ENCODE assay signal across 18 mouse cellular contexts in the genomic region with DNA sequence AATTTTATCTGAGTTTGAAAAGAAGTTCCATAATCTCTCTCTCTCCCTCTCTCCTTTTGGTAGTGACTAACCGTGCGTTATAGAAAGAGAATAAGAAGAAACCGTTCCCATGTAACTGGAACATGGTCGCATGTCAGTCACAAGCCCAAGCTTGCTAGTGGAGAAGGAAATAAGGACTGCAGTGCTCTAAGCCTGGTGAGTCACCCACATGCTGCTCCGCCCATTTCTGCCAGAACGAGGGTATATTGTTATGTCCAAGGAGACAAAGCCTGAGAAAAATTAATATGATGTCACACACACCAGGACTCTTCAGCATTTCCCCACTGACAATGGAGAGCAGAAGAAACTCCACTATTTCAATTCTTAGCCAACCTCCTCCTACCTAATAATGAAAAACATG.
DNase-seq lines count a peak whose midpoint lies in the region; ATAC-seq and TF ChIP-seq lines count a peak whose summit lies in the region.
"Had no signal": no experiment of that assay in that cellular context is flagged by ENCODE, and none has a peak within 500 bp of the region (broad histone marks: within the 10 kb centered on the region; RNA-seq: fewer than 3 reads in every experiment).

No protein-coding gene starts in this region.

- peak; percentile 16; the same call in 1 of the 2 replicates for ATAC-seq in lung, postnatal 0 days
- ATAC-seq in stomach, embryonic 15.5 days (ENCODE audit: insufficient read depth, low FRiP score, low read depth) = peak; percentile 61; the same call in 1 of the 2 replicates
- ATAC-seq in megakaryocyte progenitor cell, adult 5-6 weeks (replicated peaks; ENCODE audit: poor library complexity) = no peak
- no peak for ATAC-seq in monocyte, adult 5-6 weeks (replicated peaks; ENCODE audit: insufficient number of reproducible peaks, low FRiP score, low TSS enrichment, poor library complexity, severe bottlenecking)
- ATAC-seq: intestine, postnatal 0 days had no signal

- no peak overlapping the region for H3K4me3 ChIP-seq in lung, postnatal 0 days (ENCODE audit: low read depth, low read length)
- no peak overlapping the region for H3K4me3 ChIP-seq in CH12.LX (replicated peaks in 1 of 3; ENCODE audit: low read depth in 2 of 3, low read length in 2 of 3, poor library complexity in 1 of 3)
- no peak overlapping the region for H3K4me3 ChIP-seq in stomach, embryonic 15.5 days (replicated peaks)
- H3K4me3 ChIP-seq: embryonic facial prominence, embryonic 10.5 days; forebrain, embryonic 12.5 days; hindbrain, embryonic 12.5 days; layer of hippocampus, adult 2 months; neural tube, embryonic 15.5 days had no signal

- no peaks in the 10 kb centered on the region for H3K79me2 ChIP-seq in CH12.LX (replicated peaks; ENCODE audit: control insufficient read depth, extremely low read depth, insufficient read depth, poor library complexity, severe bottlenecking)

- intact Hi-C loops in heart, postnatal 36 days (cut with DNase I) = no loop called here

- DNase-seq in heart, postnatal 4 days = peak; percentile 12
- DNase-seq in heart, postnatal 36 days = no peak
- peak; percentile 25 for DNase-seq in lung, postnatal 0 days (ENCODE audit: low spot score)
- no peak for DNase-seq in lung, postnatal 25 days (ENCODE audit: low spot score)
- DNase-seq in CH12.LX (ENCODE audit: extremely low read depth) = peak; percentile 14
- DNase-seq: adrenal gland, postnatal 25 days; B cell, adult 2 months; cerebellum, postnatal 10 days had no signal

- H3K36me3 ChIP-seq in lung, postnatal 0 days (ENCODE audit: insufficient read depth, low read length) = no peaks in the 10 kb centered on the region
- no peaks in the 10 kb centered on the region for H3K36me3 ChIP-seq in CH12.LX (replicated peaks in 1 of 2; ENCODE audit: control insufficient read depth in 1 of 2, insufficient read depth in 1 of 2, low read length in 1 of 2)
- no peaks in the 10 kb centered on the region for H3K36me3 ChIP-seq in stomach, embryonic 15.5 days
- H3K36me3 ChIP-seq: embryonic facial prominence, embryonic 10.5 days; forebrain, embryonic 12.5 days; hindbrain, embryonic 12.5 days; neural tube, embryonic 15.5 days had no signal

- no peaks in the 10 kb centered on the region for H3K4me1 ChIP-seq in lung, postnatal 0 days (ENCODE audit: insufficient read depth, low read depth, low read length)
- peaks cover 2 to 36% of the 10 kb centered on the region in 2 experiments; a peak in 3 of 4 replicates for H3K4me1 ChIP-seq in CH12.LX (ENCODE audit: control insufficient read depth in 1 of 2, insufficient read depth in 2 of 2)
- H3K4me1 ChIP-seq in stomach, embryonic 15.5 days = peaks cover 9% of the 10 kb centered on the region; the same call in 1 of the 2 replicates
- H3K4me1 ChIP-seq: forebrain, embryonic 12.5 days; hindbrain, embryonic 12.5 days; neural tube, embryonic 15.5 days had no signal

- peak overlapping the region; percentile 64; the same call in 1 of the 2 replicates for H3K27ac ChIP-seq in lung, postnatal 0 days (ENCODE audit: low read length)
- H3K27ac ChIP-seq in CH12.LX (ENCODE audit: insufficient read depth, low read depth) = no peak overlapping the region
- 0 out of 2 replicates have a peak overlapping the region, but pooled peaks have one; percentile 62 for H3K27ac ChIP-seq in stomach, embryonic 15.5 days
- H3K27ac ChIP-seq: embryonic facial prominence, embryonic 10.5 days; forebrain, embryonic 12.5 days; hindbrain, embryonic 12.5 days; layer of hippocampus, adult 2 months; neural tube, embryonic 15.5 days had no signal

- no peak for TF ChIP-seq EP300 in lung, postnatal 0 days (IDR thresholded peaks at IDR 0.05)
- TF ChIP-seq EP300 in CH12.LX (IDR thresholded peaks at IDR 0.05; ENCODE audit: low read length) = no peak

- H3K27me3 ChIP-seq in lung, postnatal 0 days (replicated peaks; ENCODE audit: insufficient read depth, low read length) = no peaks in the 10 kb centered on the region
- H3K27me3 ChIP-seq in CH12.LX (replicated peaks) = no peaks in the 10 kb centered on the region
- H3K27me3 ChIP-seq in stomach, embryonic 15.5 days (replicated peaks) = no peaks in the 10 kb centered on the region
- H3K27me3 ChIP-seq: forebrain, embryonic 12.5 days; hindbrain, embryonic 12.5 days; neural tube, embryonic 15.5 days had no signal

- dilution Hi-C loops in CH12.LX (cut with MboI; ENCODE audit: extremely low pct_ligation_motif_present, extremely low pct_unique_long_range_greater_than_20kb, low sequenced_read_pairs) = no loop called here

- TF ChIP-seq RAD21 in CH12.LX (IDR thresholded peaks at IDR 0.05; ENCODE audit: low read depth, low read length) = no peak

- TF ChIP-seq CTCF in lung, postnatal 0 days (IDR thresholded peaks at IDR 0.05) = no peak
- no peak for TF ChIP-seq CTCF in CH12.LX (conservative IDR thresholded peaks at IDR 0.05 in 1 of 2, IDR thresholded peaks at IDR 0.05 in 1 of 2; ENCODE audit: low read depth in 2 of 2, low read length in 2 of 2)

- H3K4me2 ChIP-seq in lung, postnatal 0 days (replicated peaks; ENCODE audit: low read depth, low read length) = no peak overlapping the region
- peak overlapping the region; percentile 29; the same call in 1 of the 2 replicates for H3K4me2 ChIP-seq in CH12.LX (ENCODE audit: insufficient read depth, low read depth, poor library complexity, severe bottlenecking)
- no peak overlapping the region for H3K4me2 ChIP-seq in stomach, embryonic 15.5 days
- H3K4me2 ChIP-seq: forebrain, embryonic 12.5 days; heart, embryonic 11.5 days; hindbrain, embryonic 12.5 days; neural tube, embryonic 15.5 days had no signal

- in situ Hi-C loops in CH12.LX (cut with MboI; ENCODE audit: low pct_ligation_motif_present, low pct_unique_long_range_greater_than_20kb, low sequenced_read_pairs) = no loop called here

- WGBS in lung, postnatal 0 days = 76% methylated on average over 6 of the region's 6 CpGs
- 78% methylated on average over 6 of the region's 6 CpGs for WGBS in stomach, embryonic 15.5 days

- no peak overlapping the region for H3K9ac ChIP-seq in lung, postnatal 0 days (replicated peaks; ENCODE audit: low read depth)
- H3K9ac ChIP-seq in CH12.LX (ENCODE audit: insufficient read depth, low read depth) = no peak overlapping the region
- H3K9ac ChIP-seq in stomach, embryonic 15.5 days = no peak overlapping the region
- H3K9ac ChIP-seq: forebrain, embryonic 12.5 days; hindbrain, embryonic 12.5 days; neural tube, embryonic 15.5 days had no signal

- no peak for TF ChIP-seq POLR2A in CH12.LX (IDR thresholded peaks at IDR 0.05; ENCODE audit: low read depth, low read length)

- H3K9me3 ChIP-seq in lung, postnatal 0 days (ENCODE audit: low read length) = no peaks in the 10 kb centered on the region
- H3K9me3 ChIP-seq in CH12.LX (replicated peaks; ENCODE audit: low read length) = no peaks in the 10 kb centered on the region
- H3K9me3 ChIP-seq in stomach, embryonic 15.5 days = no peaks in the 10 kb centered on the region
- H3K9me3 ChIP-seq: embryonic facial prominence, embryonic 10.5 days; forebrain, embryonic 12.5 days; hindbrain, embryonic 12.5 days; neural tube, embryonic 15.5 days had no signal

TF ChIP-seq in CH12.LX, 34 proteins besides CTCF, POLR2A, EP300 and RAD21:
- TF ChIP-seq MXI1 (IDR thresholded peaks at IDR 0.05; ENCODE audit: low read depth, low read length) = no peak
- no peak for TF ChIP-seq E2F4 (IDR thresholded peaks at IDR 0.05; ENCODE audit: insufficient replicate concordance, low read depth, low read length)
- no peak for TF ChIP-seq GABPA (IDR thresholded peaks at IDR 0.05; ENCODE audit: insufficient replicate concordance, low read depth, low read length)
- TF ChIP-seq MAX (IDR thresholded peaks at IDR 0.05; ENCODE audit: low read length) = no peak
- TF ChIP-seq ZKSCAN1 (IDR thresholded peaks at IDR 0.05; ENCODE audit: borderline replicate concordance, low read depth, low read length) = no peak
- no peak for TF ChIP-seq NRF1 (IDR thresholded peaks at IDR 0.05; ENCODE audit: low read depth, low read length)
- TF ChIP-seq SIN3A (IDR thresholded peaks at IDR 0.05; ENCODE audit: low read length) = no peak
- no peak for TF ChIP-seq SMC3 (IDR thresholded peaks at IDR 0.05; ENCODE audit: low read depth, low read length)
- no peak for TF ChIP-seq ETS1 (conservative IDR thresholded peaks at IDR 0.05; ENCODE audit: low read depth, low read length)
- TF ChIP-seq MEF2A (IDR thresholded peaks at IDR 0.05; ENCODE audit: borderline replicate concordance, low read depth, low read length) = no peak
- no peak for TF ChIP-seq MAZ (IDR thresholded peaks at IDR 0.05; ENCODE audit: low read depth, low read length)
- TF ChIP-seq USF2 (conservative IDR thresholded peaks at IDR 0.05; ENCODE audit: low read depth, low read length) = no peak
- TF ChIP-seq JUND (conservative IDR thresholded peaks at IDR 0.05; ENCODE audit: low read depth, low read length) = no peak
- TF ChIP-seq JUN (IDR thresholded peaks at IDR 0.05; ENCODE audit: insufficient read depth, low read depth, low read length) = no peak
- no peak for TF ChIP-seq TBP (conservative IDR thresholded peaks at IDR 0.05; ENCODE audit: low read depth, low read length)
- TF ChIP-seq NELFE (IDR thresholded peaks at IDR 0.05; ENCODE audit: low read depth, low read length) = no peak

Comparison
In these comparisons a context has a peak if more than half of its experiments do, and no peak if none do; other contexts are left out.
1. DNase-seq: peak in heart, postnatal 4 days (single experiment), lung, postnatal 0 days (single experiment) and CH12.LX (single experiment); none in heart, postnatal 36 days (0 of 2) and lung, postnatal 25 days (single experiment).
2. ATAC-seq: peak in lung, postnatal 0 days (single experiment) and stomach, embryonic 15.5 days (single experiment); none in megakaryocyte progenitor cell, adult 5-6 weeks (single experiment) and monocyte, adult 5-6 weeks (single experiment).